Mouse (Mus musculus) c-Kit-negative CD71-positive TER-119-positive erythroid progenitor cells, embryonic 14.5 days (primary cell): Measurements from ENCODE around the gene Fv1.

ENCODE experiments used
- DNase-seq: peaks from one replicate; pipeline ENCODE4 v3.0.0-alpha.2; 2013; ENCODE audit warnings: low read depth, low spot score

Gene Fv1

DNA sequence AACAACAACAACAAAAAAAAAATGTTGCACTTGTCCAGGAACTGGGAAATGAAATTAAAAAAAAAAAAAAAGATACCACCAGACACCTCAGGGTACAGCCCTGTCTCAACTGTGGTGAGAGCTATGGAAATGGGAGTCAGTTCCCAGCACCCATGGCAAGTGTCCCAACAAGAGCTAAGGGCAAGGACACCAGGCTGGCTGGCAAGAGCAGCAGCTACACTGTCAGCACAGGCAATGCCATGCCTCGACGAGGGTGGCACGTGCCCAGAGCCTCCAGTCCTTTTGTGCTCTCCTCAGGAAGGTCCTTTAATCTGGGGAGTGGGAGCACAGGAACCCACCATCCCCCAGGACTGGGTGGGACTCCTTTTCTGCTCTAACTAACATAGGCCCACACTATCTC lies 15.4 kb downstream of the Fv1 start:
- DNase-seq: no peak

DNA sequence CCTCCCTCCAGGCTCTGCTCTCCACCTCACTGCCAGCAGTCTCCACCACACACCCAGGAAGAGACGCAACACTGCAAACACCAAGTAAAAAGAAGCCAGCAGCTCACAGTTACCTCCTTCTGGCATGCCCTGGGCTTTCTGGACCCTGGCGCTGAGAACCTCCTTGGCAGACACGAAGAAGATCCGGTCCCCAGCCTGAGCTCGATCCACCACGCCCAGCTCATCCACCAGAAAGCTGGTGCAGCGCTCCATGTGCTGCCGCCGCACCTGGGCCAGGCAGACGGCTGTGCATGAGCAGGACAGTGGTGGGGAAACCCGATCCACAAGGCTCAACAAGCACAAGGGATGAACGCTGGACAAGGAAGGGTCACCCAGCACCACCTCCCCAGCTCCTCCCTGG lies 17.4 kb downstream of the Fv1 start:
- DNase-seq: no peak

DNA sequence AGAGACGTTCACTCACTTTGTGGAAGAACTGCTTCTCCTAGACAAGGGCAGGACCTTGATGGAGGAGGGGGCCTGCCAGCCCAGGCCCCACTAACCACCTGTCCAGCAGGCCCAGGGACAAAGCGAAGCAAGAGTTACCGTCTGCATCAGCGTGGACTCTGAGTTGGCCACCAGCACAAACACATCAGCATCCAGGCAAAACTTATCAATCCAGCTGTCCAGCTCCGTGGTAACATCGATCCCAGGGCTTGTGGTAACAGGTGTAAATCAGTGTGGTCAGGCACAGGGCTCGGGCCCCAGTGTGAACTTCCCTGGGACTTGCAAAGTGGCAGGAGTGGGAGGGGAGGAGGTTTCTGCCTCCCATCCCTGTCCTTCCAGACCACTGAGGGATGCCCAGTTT lies 18.5 kb downstream of the Fv1 start:
- no peak for DNase-seq

DNA sequence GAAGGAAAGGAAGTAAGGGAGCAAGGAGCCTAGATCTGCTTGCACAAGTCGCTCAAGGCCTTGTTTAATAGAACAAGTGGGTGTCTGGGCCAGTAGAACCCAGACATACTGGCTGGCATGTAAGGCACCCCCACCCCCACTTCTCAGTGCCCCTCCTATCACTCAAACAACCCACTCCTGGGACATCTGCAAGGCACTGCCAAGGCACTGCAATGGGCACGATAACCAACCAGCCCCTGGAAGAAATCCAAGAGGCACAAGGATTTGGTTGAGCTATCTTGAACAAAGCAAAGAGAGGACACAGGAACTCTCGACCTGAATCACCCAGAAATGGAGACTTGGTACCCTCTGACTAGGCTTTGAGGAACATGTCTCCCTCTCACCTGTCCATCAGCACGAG lies 19.5 kb downstream of the Fv1 start:
- no peak for DNase-seq

DNA sequence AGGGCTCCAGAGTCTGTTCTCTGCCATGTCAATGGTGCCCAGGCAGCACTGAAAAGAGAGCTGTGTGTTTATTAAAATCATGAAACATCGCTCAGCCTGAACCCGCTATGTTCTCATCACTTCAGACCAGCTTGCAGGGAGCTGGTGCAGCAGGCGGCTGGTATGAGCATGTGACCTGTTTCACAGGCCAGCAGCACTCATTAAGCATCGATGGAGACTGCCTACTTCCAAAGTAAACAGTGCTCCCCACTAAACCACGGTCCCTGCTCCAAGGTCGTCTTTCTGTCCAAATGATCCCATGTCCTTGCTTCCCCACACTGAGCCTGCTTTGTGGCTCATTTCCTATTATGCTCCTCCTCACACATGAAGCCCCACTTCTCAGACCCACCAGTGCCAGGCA lies 21.6 kb downstream of the Fv1 start:
- DNase-seq: no peak

DNA sequence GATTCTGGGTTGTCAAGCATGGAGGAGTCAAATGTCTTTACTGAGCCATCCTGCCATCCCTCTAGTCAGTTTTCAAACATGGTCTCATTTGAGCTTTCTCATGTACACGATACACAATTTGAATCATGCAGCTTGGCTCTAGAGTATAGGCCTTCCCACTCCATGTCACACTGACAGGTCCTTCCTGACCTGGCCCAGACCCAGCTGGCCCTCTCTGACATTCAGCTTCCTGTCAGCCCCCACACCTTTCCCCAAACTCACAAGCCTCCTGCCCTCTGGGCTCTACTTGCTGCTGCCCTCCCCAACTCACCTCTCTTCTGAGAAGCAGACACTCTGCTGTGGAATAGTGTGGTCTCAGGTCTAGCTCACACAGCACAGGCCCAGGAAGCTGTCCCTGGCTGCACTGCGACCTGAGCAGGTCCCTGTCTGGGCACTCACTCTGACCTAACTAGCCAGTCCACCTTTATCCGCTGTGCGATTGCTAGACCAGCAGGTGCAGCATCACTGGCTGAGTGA lies 27.1 kb downstream of the Fv1 start:
- DNase-seq: no peak

DNA sequence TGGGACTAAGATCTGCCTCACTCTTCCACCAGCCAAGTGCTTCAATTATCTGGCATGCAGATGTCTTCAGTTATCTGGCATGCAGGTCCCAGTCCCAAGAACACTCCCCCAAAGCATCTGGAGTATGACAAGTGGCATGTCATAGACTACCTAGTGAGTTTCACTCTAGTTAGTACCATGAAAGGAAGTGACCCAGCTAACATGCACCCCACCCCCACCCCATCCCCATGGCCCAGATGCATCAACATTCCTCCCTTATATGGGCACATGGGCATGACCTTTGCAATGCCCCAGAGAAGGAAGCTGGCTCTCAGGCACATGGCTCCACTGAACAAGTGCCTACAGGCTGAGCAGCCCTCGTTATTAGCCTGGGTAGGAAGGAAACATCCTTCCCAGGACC lies 27.6 kb downstream of the Fv1 start:
- DNase-seq: no peak

DNA sequence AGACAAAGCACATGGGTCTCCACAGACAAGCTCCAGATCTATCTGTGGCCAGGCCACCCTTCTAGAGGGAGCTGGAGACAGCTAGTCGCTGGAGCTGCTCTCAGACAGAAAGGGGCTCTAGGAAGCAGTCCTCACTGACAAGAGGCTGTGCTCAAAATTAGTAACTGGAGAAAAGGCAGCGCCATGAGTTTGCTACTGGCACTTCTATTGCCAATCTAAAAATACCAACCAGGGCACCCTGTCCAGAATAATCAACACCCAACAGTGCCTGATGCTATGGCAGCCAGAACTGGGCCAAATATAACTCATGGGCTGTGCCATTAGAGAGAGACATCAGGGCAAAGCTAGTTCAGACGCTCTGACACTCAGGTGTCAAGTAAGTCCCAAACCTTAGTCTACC lies 28.6 kb downstream of the Fv1 start:
- no peak for DNase-seq

DNA sequence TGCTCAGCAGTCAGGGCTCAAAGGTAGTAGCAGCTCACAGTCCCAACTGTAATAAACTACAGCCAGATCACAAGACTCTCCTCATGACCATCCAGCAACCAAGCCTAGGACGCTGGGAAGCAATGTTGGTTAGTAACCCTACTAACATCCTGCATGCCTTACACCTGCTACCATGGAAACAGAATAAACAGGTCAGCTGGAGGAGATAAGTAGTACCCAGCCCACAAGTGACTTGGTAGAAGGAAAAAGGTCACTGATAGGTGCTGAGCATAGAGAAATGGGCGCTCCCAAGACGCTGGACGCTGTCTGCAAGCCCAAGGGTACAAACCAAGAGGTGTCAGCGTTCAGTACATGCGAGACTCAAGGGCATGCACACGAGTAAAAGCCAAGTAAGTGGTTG lies 31.7 kb downstream of the Fv1 start:
- no peak for DNase-seq

DNA sequence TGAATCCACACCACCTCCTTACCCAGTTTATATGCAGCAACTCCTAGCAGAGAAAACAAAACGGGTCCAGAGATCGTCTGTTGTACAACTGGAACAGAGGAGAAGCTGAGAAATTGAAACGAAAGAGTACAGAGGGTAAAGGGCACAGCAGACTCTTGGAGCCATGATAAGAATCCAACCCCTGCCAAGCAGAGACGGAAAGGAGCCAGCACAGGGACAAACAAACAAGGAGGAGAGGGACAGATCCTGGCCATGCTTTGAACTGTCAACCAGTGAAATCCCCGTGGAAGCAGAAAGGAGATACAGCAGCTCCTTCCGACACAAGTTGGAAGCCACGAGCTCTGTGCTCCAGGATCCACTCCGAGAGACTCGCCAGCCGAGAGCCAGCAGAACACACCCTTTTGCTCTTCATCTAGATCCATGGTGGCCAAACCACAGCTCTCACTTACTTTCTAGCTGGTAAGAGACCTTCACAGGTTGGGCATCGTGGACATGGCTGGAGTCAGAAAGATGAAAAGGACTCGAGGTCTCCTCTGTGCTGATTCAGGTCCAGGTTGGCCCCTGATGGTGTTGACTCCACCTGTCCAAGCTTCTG lies 34.2 kb downstream of the Fv1 start:
- DNase-seq: no peak

DNA sequence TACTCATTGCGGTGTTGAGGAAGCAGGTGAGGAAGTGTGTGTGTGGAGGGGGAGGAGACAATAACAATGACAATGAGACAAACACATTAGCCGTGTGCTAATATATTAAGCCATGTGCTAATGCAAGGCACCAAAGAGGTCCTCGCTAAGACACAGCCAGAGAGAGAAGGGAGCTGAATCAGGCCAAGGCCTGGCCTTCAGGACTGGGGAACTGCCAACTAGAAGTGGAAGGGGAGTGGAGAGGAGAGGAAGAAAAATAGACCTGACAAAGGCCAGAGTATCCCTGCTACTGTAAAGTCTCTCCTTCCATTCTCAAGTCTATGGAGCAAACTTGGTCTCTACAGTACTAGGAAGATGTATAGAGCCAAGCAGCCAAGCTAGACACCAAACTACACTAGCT lies 34.8 kb downstream of the Fv1 start:
- DNase-seq: no peak

DNA sequence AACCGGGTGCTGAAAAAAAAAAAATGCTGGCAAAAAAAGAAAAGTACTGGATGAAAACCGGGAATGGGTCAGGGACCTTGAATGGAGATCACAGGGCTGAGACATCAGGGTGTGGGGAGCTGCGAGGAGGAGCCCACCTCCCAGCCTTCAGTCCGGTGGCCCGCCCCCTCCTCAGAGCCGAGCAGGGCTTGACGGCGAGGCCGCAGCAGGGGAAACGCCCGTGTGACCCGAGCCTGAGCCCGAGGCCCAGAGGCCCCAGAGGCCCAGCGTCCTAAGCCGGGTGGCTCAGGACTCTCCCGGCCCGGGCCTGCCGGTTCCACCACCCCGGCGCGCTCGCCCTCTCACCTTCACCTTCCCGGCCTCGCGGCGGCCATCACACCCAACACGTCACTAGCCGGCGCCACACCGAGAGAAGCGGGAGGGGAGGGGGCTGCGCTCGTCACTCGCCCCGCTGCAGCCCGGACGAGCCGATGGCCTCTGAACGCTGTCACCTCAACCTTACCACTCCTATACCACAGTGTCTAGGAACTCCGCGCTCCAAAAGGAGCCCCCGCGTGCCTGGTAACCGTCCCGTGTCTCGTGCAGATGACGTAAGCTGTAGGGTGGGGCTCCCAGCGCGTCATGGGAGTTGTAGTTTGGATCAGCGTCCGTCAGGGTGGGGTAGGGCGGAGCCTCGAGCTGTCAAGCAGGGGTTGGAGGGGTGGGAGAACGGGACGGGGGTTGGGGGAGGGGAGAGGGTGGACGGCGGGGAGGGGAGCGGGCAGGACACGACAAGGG lies 35.7 kb downstream of the Fv1 start, which contains the start of gene Mfn2:
Mfn2 (minus strand) TSS at position 392 of the 777 bp plus-strand sequence.
- DNase-seq: peak; percentile 83

DNA sequence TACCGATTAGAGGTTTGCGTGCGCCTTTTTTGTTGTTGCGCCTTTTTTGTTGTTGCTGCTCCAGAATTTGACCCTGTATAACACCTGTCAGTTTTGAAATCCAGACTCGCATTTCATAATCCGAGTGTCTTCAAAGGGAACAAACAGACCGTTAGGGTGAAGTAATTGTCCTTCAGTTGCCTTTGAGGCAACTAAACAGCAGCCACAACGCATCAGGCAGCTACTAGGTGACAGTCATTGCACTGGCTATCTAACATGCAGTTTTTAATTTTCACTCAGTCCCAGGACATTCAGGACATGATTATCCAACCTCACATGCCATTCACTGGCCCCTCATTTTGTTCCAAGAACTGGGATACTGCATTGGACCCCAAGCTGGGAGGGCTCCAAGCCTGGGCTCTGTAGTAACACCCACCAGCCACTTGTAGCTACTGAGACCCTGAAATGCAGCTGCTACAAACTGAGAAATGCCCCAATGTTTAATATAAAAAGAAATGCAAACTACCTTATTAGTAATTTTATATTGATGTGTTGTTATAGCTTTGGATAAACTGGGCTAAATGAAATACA lies 36.4 kb downstream of the Fv1 start:
- DNase-seq: no peak

DNA sequence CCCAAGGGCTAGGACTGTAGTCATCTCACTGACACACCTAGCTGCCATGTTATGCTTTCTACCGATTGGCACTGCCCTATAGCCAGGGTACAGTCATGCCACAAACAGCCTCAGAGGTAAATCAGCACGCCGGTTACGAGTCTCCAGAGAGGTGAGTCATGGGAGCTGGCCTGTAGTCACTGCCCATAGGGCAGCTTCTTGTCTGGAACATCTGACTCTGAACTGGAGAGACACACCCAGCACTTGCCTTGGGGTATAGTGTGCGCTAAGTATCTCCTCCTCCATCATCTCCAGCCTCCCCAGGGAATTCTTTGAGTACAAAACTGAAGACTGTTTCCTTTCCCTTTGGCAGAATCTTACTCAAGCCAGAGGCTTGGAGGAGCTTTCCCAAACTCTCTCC lies 37.5 kb downstream of the Fv1 start:
- no peak for DNase-seq

DNA sequence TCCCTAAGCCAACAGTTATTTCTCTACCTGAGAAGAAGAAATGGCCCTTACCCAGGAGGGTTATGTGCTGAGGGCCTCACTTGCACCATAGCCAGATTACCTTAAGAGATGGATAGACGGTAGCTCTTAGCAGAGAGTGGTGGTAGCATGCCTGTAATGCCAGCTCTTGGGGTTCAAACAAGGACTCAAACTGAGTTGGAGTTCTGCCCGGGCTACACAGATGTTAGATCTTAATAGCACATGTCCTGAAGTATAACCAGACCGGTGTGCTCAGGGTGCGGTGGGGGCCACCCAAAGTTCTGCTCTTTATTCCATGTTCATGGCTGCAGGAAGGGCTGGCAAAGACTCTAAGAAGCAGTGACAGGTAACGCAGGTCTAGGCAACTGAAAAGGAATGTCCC lies 40.7 kb downstream of the Fv1 start:
- no peak for DNase-seq

DNA sequence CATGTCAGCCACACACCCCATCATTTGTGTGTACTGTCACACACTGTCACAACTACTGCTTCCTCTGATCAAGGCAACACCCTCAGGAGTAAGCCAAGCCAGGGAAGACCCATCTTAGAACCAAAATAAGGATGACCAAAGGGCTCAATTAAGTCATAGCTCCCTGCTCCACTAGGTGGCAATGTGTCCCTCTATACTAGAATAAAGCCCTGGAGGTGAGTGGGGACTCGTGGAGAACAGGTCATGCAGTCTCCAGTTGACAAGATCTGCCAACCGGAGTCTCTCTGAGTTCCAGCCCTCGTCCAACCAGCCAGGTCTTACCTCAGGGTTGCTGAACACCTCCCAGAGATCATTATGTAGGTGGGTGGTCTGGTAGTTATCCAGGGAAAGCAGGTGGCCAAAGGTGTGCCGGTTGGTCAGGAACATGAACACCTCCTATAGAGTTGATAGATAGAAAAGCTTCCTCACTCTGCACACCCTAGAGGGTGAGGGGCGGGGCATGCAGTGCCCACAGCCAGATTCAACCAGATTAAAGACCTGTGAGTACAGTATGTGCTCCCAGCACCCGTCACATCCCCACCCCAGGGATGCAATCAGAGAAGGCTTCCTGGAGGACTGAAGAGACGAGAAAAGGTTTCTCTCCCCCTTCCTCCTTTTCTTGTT lies 49.8 kb downstream of the Fv1 start:
- DNase-seq: no peak
